Mouse (Mus musculus) adrenal gland, adult 2 months (tissue): ENCODE measurements at regions not wholly inside any gene's neighbourhood (a gene's known extent, or its start where the extent isn't known, plus 50 kb on each side); places are given as distances from the start of the nearest gene placed in this dataset.

Experiments used
- DNase-seq: peaks from one replicate; pipeline ENCODE4 v3.0.0; 2021

DNA sequence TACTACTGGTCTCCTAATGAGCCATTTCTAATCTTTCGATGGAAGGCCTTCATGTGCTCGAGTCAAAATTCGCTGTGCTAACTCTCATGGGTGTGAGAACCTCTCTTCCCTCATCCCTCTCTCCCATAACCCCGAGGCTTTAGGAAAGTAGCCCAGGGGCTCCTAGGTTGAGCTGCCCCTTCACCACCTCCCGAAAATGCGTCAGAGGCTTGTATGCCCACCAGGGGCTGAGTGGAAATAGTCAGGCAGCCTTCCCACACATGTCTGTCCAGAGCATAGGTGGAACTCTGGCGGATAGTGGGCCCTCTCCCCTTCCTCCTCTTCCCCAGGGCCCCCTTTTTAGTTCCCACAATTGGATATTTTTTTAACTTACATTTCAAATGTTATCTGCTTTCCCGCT is 56.5 kb upstream of the Gm15085 start:
- peak; percentile 1 for DNase-seq
